Mouse (Mus musculus) lung, postnatal 10 days (tissue): ENCODE results near the gene Aagab.

ENCODE experiments used
- DNase-seq: peaks from one replicate; pipeline ENCODE4 v3.0.0; 2021

Aagab gene

DNA sequence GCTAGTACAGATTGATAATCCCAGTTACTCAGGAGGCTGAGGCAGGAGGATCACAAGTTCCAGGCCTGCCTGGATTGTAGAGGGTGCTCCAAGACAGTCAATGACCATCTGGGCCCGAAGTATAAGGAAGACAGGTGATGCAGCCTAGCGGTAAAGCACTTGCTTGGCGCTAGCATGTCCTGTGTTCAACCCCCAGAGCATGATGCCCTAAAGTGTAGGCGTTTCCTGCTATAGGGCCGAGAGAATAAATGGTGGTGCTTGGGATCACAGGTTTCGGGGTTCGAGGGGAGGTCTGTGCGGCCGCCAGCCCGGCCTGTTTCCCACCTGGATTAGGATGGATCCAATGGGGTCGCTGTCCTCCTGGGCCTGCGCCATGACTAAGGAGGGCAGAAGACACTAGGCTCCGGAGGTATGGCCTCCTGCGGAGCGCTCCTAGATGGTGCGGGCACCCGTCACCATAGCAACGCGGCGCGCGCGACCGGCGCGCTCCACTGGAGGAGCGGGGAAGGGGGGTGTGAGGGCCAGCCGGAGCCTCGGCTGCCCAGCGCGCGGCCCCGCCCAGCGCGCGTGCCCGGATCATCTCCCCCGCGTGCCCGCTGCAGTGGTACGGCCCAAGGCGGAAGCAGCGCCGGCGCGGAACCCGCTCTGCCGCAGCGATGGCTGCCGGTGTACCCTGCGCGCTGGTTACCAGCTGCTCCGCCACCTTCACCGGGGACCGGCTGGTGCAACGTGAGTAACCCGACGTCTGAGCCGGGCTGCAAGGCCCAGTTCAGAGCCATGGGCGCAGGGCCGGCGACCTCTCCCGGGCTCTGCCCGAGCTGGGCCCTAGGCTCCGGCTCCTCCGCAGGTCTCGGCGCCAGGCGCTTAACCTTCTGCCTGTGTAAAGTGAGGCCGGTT, at the start of gene Aagab, which contains the start of gene Iqch:
Gene Aagab (plus strand): TSS at position 618 of the 897 bp plus-strand sequence.
Gene Iqch (minus strand): TSS at position 451 of the 897 bp plus-strand sequence.
- DNase-seq, result peak; percentile 97

DNA sequence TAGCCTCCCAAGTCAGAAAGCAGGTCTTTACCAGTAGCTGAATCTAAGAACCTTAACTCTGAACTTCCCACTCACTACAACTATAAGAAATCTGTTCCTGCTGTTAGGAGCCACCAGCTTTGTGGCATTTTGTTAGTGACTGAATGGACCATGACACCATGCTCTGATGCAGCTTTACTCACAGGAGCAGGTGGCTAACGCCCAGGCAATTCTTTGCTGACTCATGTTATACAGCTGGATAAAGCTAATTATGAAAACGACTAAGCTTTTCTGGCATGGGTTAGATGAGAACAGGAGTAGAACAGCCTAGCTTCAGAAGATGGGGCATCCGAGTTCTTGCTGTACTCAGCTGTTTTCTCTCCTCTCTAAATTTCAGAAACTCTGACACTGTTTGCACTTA, 48.8 kb upstream of the Aagab start:
- DNase-seq, result no peak

DNA sequence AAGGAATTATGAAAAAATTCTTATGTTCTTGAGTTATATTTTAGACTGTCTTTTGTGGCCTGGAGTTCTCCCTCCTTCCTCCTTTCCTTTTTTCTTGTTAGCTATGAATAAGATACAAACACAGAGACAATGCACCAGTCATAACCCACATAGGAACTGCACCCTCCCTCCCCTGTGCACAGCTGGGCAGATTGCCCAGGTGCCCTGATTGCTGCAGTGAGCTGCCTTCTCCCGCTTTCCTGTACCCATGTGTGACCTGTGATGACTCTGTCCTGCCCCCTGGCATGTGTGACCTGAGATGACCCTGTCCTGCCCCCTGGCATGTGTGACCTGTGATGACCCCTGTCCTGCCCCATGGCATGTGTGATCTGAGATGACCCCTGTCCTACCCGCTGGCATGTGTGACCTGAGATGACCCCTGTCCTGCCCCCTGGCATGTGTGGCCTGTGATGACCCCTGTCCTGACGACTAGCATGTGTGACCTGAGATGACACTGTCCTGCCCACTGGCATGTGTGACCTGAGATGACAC, 46.9 kb upstream of the Aagab start:
- no peak for DNase-seq

DNA sequence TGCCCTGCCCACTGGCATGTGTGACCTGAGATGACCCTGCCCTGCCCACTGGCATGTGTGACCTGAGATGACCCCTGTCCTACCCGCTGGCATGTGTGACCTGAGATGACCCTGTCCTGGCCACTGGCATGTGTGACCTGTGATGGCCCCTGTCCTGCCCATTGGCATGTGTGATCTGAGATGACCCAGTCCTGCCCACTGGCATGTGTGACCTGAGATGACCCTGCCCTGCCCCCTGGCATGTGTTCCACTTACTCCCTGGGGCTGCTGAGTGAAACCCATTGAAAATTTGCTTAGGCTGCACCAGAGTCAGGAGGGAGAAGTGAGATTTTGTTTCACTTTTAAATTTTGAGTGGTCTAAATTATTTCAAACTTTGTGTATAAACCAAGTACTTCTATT, 46.1 kb upstream of the Aagab start:
- DNase-seq, result no peak

DNA sequence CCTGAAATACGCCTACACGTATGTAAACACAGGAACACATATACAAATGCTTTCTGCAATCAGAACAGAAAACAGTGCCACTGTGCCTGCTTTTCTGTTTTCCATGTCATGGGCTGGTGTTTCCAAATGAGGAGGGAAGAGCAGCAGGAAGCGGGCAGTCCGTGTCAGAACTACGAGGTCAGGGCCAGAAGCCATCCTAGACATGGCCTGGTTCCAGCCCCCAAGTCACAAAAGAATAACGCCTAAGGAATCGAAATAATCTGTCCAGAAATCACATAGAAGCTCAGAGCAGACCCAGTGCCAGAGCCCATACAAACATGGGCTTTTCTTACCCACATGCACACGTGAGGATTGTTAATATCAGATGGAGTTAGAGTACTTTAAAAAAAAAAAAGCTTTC, 45.5 kb upstream of the Aagab start:
- DNase-seq, result no peak

DNA sequence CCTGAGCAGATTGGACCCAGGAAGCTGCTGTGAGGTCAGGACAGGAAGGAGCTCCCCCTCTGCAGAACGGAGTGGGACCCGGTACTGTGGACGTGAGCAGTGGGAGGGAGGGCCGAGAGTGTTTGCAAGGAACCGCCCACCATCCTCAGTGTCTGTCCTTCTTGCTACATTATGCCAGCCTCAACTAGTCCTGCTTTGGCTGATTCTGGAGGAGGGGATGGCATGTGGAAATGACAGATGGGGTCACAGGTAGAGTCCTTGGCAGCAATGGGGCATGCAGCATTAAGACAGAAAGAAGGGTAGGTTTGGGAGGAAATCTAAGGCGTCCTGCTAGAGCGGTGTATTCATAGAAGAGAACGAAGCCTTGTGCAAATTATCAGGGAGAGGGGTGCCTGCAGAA, 40.5 kb upstream of the Aagab start:
- no peak for DNase-seq

DNA sequence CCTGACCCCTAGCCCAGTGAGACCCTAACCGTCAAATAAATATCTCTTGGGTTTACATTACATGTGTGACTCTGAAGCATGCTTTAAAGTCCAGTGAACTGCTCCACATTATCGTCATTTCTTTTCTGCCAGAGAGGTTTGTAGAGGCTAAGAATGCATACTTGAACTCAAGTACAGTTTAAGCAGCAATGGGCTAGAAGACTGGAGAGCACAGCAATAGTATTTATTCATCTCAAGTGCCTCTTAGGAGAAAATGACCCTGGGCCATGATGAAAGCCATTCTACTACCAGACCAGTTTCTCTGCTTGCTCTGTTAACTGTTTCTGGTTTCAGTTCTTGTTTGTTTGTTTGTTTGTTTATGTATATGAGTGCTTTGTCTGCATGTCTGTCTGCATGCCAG, 39.0 kb upstream of the Aagab start:
- DNase-seq, result peak; percentile 33

DNA sequence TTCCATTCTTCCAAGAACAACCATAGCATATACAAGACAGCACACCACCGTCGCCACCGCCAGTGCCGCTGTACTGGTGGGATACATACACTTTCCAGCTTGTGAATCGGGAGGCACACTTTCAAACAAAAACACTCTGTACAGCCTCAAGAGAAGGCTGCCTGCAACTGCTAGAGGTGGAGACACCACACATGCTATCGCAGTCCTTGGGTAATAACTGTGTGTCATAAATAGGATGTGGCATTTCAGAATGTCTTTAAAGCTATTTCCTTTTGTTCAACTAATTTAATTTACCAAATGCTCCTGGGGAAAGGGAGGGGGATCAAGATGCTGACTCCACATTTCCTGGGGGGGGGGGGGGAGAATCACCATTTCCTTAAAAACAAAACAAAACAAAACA, 34.1 kb upstream of the Aagab start:
- DNase-seq, result no peak

DNA sequence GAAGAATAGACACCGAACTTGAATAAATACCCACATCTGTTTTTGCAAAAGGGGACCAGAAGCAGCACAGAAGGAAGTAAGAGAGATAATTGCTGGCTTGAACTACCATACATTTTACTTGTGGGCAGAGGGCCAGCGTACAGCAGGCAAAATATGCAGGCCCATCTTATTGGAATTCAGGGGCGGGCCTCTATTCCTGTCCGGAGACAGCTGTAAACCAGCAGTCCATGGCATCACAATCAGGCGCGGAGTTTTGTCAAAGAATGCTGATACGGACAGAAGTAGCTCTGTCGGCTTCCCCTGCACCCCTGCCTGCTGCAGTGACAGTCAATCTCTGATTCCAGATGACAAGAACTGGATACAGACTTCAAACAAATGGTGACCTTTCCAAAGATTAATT, 33.7 kb upstream of the Aagab start:
- peak; percentile 34 for DNase-seq

DNA sequence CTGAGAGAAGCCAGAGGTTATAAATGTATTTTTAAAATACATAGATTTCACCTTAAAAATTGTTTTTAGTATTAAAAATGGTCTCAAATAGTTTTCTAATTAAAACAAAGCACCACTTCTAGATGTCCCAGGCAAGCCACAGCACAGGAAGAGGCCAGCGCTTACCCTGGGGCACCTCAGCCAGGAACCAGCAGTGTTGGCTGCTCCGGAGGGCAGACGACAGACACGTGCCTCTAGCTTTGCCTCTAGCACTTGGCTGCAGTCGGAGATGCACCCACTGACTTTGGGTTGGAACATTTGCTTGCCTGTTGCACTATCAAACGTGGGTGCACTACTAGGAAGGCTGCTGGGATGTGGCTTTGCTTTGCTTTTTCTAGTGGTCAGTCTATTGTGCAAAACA, 30.6 kb upstream of the Aagab start:
- DNase-seq, result no peak

DNA sequence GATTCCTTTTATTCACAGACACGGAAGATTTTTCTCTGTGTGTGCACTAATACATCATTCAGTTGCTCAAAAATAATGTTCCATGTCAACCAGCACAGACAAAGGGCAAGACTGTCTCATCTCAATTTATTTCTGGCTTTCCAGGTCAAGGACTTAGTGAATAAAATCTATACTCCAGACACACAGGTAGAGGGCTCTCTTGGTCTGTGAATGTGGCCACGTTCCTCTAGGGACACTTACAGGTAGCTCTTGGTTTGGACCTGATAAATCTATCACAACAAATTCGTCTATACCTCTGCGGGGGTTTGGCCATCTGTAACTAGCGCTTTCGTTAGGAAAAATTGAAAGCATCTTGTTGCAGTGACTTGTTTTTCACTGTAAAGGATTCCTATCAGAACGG, 29.6 kb upstream of the Aagab start:
- no peak for DNase-seq

DNA sequence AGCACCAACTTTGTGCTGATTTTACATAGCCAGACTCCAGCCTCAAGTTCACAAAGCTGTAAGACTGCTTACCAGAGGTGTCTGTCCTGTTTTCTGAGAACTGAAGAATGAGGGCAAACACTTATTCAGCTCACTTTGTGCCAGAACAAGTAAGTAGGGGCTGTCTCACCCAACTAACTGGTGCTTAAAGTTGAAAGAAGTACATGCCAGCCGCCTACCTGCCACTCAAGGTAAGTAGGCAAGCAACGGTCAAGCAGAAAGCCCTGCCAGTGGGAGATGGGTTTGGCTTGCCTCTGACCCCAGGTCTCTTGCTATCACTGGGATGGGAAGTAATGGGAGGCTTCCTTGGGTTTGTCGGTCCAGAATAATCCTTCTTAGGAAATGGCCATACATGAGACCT, 25.0 kb upstream of the Aagab start:
- peak; percentile 47 for DNase-seq

DNA sequence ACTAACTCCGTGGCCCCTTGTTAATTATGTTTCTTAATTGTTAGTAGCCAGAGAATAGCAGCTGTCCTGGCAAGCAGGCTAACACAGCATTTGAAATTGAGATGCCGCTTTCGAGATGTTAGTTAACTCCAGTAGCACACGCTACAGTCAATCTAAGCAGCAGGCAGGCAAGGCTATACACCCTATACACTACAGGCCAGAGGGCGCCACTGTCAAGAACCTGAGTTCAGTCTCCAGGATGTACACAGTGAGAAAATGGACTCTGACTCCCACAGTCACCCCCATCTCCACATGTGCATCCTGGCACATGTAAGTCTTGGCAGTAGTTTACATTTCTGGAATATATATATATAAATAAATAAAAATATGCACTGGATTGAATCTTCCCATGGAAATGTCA, 22.8 kb upstream of the Aagab start:
- DNase-seq, result no peak

DNA sequence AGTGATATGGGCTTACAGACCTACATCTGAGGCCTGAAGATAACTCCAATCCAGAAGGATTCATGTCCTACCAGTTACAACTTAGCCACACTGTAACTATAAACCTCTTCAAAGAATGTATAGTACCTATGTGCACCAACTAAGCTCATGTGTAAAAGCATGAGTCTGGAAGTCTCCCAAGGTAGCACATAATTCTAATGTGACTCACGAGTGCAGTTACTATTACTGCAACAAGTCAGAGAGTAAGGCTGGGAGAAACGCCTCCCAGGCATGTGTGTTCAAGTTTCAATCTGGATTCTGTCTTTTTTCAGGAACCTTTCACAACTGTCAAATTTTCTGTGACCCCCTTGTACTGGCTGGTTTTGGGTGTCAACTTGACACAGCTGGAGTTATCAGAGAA, 22.4 kb upstream of the Aagab start:
- no peak for DNase-seq

DNA sequence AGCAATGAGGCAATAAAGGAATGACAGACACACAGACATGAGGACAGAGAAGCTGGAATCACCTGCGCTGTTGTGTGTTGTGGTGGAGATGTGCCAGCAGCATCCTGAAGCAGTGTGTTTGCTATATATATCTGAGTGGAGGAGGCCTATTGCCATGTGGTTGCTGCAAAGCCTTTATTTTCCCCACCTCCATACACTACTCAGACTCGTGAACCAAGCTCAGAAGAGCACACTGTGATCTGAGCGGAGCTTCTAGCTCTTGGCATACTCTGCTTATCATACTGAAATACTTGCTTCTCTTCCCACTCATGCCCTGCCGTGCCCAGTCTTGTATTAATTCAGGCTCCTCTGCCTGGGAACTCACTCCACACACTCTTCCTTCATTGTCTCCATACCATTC, 20.7 kb upstream of the Aagab start:
- no peak for DNase-seq

DNA sequence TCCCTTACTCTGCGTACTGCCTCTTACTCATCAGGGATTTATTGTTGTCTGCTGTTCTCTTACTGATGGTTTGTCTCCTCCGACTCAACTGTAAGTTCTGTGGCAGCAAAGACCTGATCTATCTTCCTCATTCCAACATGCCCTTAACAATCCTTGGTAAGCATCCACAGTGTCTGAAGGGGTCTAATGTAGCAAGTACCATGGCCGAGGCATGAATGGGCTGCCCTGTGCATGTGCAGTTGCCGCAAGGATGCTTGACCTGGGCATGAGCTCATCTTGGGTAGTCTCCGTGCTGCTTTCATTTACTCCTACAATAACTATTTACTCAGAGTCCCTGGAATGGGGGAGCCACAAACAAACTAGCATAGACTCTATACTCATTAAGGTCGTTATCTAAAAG, 17.2 kb upstream of the Aagab start:
- DNase-seq, result no peak

DNA sequence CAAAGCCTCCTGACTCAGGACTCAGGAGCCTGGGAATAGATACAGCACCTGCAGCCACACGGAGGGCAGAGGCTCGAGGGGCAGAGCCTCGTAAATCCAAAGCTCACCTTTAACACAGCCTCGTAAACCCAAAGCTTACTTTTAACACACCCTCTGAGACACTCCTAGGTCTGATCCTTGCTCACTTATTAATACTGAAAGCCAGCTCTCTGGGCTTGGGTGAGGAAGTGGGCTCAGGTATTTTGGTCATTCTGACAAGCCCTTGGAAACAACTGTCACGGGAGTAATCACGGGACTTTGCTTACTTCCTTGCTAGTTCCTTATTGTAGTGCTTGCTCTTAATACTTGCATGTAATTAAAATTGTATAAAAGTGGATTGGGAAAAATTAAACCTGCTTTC, 13.3 kb upstream of the Aagab start:
- no peak for DNase-seq

DNA sequence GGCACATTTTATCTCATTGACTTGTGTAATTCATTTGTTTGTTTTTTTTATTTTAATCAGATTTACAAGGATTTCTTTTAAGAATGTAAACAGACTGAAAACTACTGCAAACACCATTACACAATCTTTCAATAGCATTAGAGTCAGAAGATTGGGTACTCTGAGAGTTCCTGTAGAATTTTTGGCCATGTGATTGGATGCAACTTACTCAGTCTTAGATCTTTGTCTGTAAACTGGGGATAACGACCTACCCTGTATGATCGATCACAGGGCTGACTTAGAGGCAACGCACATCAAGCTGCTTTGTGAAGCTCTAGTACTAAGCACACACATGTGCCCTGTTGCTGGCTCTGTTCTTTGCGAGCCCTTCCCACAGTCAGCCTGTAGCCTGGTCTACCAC, 11.9 kb upstream of the Aagab start:
- no peak for DNase-seq

DNA sequence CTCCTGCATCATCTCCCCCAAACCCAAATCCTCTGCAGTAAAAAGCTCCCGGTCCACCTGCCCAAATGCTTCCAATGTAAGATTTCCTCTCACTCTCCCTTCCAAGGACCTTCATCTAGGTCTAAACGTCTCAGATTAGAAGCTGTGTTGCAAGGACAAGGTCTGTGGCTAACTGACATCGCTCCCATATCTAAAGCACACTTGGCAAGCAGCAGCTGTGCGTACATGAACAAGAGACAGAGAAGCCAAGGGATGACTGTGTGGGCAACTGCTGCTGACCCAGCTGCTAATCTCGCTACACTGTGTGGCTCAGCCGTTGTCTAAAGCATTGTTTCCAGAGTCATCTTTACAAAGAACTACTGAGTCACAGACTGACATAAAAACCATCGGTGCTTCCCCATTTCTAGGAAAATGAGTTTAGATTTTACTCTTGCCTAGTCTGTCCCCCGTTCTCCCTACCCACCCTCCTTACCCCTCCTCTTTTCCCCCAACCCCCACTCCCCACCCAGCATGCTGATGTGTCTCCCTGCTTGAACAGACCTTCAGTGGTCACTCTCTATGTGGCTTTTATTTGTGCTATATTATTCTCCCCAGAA, 10.7 kb upstream of the Aagab start:
- no peak for DNase-seq

DNA sequence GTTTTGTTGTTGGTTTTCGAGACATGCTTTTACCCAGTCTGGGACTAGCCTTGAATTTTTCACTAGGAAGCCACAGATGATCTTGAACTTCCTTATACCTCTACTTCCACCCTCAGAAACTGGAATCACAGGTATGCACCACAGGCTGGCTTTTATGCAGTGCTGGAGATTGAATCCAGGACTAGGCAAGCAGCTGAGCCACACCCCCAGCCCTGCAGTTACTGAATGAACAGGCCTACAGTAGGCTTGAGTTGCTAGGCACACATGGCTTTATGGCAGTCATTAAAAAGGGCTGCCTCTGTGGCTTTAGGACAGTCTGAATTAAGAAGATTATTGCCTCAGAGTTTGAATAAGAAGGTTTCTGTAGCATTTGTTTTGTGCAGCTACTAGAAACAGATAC, 7.4 kb upstream of the Aagab start:
- no peak for DNase-seq

DNA sequence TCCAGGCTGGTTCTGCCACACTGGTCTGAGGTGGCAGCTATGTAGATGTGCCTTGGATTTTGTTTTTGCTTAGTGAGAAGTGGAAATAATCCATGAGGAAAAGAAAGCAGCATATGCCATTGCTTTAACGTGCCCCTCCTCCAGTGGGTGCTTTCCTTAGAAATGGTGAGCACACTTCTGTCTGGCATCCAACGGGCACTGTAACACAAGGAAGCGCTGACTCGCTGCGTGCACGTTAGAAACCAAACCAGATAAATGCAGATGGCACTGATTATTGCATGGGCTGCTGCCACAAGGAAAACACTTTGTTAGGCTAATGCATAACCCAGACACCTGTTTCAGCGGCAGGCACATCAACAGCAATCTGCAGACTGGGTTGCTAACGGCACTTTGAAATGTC, 6.8 kb upstream of the Aagab start:
- no peak for DNase-seq

DNA sequence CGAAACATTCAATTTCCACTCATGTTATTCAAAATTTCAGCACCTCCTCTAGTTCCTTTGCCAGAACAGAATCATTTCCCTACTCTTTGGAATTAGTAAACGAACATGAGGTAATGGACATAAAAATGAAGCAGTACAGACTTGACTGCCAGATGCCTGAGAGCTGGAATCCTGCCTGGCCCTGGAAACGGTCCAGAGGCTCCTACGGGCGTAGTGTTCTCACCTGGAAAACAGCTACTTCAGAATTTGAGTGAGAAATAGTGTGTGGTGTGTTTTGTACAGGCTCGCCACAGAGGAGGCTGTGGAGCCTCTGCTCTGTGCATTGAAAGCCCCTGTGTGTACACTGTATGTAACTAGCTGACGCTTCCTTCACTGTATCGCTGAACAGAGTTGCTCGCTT, 5.8 kb upstream of the Aagab start:
- DNase-seq, result peak; percentile 78

DNA sequence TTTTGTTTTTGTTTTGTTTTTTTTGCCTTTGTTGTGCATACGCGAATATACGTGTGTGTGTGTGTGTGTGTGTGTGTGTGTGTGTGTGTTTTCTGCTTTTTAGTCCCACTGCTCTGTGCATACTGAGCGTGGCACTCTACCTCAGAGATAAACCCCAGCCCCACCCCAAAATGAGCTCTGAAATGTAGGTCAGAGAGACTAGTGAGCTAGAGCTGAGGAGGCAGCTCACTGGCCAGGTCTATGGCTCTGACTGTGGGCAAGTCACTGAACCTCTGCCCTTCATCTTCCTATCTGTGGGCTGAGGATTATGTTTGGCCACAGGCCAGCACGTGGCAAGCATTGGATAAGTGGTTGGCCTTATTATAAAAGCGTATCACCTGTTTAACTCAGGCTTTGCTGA, 1.4 kb downstream of the Aagab start:
- no peak for DNase-seq

DNA sequence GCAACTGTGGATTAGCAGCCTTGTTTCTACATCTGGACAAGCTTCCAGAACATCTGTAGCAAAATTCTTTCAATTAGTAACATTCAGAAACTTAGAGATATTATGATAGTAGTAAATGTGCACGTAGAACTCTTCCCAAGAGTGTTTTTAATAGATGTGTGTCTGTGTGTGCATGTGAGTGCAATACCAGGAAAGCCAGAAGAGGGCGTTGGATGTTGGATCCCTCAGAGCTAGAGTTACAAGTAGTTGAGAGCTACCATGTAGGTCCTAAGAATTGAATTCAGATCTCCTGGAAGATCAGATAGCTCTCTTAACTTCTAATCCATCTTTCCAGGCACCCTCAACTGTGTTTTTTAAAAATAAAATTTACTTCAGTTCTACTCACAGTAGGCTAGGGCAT, 4.1 kb downstream of the Aagab start:
- DNase-seq, result no peak

DNA sequence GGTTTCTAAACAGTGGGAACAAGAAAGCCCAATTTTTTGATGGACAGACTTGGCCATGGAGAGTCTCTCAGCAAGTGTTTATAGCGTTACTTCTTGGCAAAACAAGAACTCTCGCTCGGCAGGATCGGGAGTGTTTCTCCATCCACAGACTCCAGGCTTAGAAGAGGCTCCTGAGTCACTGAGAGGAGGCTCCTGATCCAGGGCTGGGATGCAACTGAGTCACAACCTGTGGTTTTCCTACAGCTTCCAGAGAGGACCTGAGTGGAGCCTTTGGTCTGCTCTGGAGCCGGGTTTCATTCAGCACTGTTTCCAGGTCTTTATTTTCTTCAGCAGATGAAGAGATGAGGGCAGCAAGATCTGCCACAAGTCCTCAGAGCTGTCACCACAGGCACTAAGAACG, 5.5 kb downstream of the Aagab start:
- DNase-seq, result no peak
